Mouse (Mus musculus): Measurements from ENCODE around the gene Ube2q1. TPM values are rescaled to one million over a fixed set of nuclear protein-coding genes. Genes with fewer than 3 reads are reported as not detected.

The Ube2q1 gene
- polyA plus RNA-seq, 1 experiment from 2014 or later = 9.8 TPM

DNA sequence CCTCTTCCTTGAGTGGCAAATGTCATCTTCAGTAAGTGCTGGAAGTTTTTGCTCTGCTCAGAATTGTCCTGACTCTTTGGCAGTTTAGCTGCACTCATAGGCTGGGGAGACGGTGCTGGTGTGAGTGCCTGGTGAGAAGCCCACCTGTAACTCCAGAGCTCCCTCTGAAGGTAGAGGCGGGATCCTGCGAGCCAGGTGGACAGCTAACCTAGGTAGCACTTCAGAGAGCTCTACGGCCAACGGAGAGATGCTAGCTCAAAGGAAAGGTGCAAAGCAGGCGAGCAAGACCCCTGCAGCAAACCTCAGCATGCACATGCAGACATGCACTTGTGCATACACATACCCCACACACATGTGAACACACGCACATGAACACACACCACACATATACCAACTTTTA lies 40.6 kb downstream of the Ube2q1 start:
- Histone ChIP-seq H3K4me3 (ENCODE audit: low read length) (no peak overlapping the region), H3K27me3 (ENCODE audit: insufficient read depth, low read length) (no peaks in the 10 kb centered on the region; the same call in 1 of the 2 replicates), H3K9ac (replicated peaks; ENCODE audit: low read length) (no peak overlapping the region), H3K4me2 (replicated peaks; ENCODE audit: low read depth, low read length) (no peak overlapping the region), H3K9me3 (ENCODE audit: low read length) (no peaks in the 10 kb centered on the region), H3K36me3 (ENCODE audit: insufficient read depth, low read length) (no peaks in the 10 kb centered on the region), H3K4me1 (ENCODE audit: insufficient read depth, low read length) (no peaks in the 10 kb centered on the region), H3K27ac (ENCODE audit: low read length) (no peak overlapping the region)
- ATAC-seq (ENCODE audit: low FRiP score, low TSS enrichment) = no peak
- 79% methylated on average over 7 of the region's 7 CpGs for WGBS

DNA sequence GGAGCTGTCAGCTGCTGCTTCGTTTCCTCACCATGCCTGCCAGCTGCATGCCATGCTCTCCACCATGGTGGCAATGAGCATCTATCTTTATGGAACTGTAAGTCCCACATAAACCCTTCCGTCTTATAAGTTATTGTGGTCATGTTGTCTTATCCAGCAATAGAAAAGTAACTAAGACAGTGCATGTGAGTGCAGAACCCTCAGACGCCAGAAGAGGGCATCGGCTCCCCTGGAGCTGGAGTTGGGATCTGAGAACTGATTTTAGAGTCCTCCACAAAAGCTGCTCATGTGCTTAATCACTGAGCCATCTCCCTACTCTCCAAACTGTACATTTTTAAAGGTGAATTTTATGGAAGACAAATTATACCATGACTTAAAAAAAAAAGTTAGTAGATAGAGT lies 43.6 kb downstream of the Ube2q1 start:
- no peak overlapping the region for H3K4me2 ChIP-seq (replicated peaks; ENCODE audit: low read depth, low read length)
- H3K9ac ChIP-seq (replicated peaks; ENCODE audit: low read length) = no peak overlapping the region
- ATAC-seq (ENCODE audit: low FRiP score, low TSS enrichment) = no peak
- H3K27ac ChIP-seq (ENCODE audit: low read length) = no peak overlapping the region
- no peak overlapping the region for H3K4me3 ChIP-seq (ENCODE audit: low read length)
- H3K36me3 ChIP-seq (ENCODE audit: insufficient read depth, low read length) = no peaks in the 10 kb centered on the region
- no peaks in the 10 kb centered on the region for H3K4me1 ChIP-seq (ENCODE audit: insufficient read depth, low read length)
- no peaks in the 10 kb centered on the region; the same call in 1 of the 2 replicates for H3K27me3 ChIP-seq (ENCODE audit: insufficient read depth, low read length)
- no peaks in the 10 kb centered on the region for H3K9me3 ChIP-seq (ENCODE audit: low read length)
- WGBS = 65% methylated on average over 4 of the region's 4 CpGs

DNA sequence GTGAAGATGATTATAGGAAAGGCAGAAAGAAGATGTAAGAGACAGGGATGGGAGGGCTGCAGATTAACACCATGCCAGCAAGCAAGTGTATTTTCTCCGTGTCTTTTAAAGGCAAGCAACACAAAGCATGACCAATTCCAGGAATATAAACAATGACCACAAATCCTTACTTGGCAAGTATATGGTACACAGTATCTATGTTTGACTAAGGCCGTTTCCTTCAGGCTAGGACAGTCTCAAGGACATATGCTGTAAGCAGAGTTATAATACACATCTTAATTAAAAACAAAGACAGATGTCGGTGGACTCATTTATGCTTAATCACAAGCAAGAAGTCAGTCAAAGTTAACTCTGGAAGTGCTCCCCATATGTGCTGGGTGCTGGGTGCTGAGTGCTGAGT lies 45.2 kb downstream of the Ube2q1 start:
- Histone ChIP-seq H3K9me3 (ENCODE audit: low read length) (no peaks in the 10 kb centered on the region), H3K36me3 (ENCODE audit: insufficient read depth, low read length) (no peaks in the 10 kb centered on the region), H3K27me3 (ENCODE audit: insufficient read depth, low read length) (no peaks in the 10 kb centered on the region), H3K4me3 (ENCODE audit: low read length) (no peak overlapping the region), H3K27ac (ENCODE audit: low read length) (no peak overlapping the region), H3K9ac (replicated peaks; ENCODE audit: low read length) (no peak overlapping the region), H3K4me1 (ENCODE audit: insufficient read depth, low read length) (no peaks in the 10 kb centered on the region), H3K4me2 (replicated peaks; ENCODE audit: low read depth, low read length) (no peak overlapping the region)
- WGBS = 72% methylated on average over 3 of the region's 3 CpGs
- ATAC-seq (ENCODE audit: low FRiP score, low TSS enrichment) = no peak

DNA sequence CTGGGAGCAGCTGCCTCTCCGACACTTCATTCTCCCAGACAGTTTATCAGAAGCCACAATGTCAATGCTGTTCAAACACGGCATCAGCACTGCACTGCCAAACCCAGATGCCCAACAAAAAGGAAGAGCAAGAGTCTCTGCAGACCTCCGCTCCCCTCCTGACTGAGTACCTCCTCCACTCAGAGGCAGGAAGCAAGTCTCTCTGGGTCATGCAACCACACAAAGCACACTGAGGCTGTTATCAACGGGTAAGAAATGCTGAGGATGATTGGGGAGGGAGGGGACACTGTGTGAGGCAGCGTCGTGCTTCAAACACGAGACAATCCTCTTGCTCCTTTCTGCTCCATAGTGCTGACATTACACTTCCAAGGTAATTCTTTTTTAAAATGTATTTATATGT lies 46.5 kb downstream of the Ube2q1 start:
- H3K4me1 ChIP-seq (ENCODE audit: insufficient read depth, low read length) = no peaks in the 10 kb centered on the region
- H3K4me2 ChIP-seq (replicated peaks; ENCODE audit: low read depth, low read length) = no peak overlapping the region
- H3K27me3 ChIP-seq (ENCODE audit: insufficient read depth, low read length) = no peaks in the 10 kb centered on the region
- H3K4me3 ChIP-seq (ENCODE audit: low read length) = no peak overlapping the region
- 65% methylated on average over 7 of the region's 7 CpGs for WGBS
- H3K27ac ChIP-seq (ENCODE audit: low read length) = no peak overlapping the region
- H3K9me3 ChIP-seq (ENCODE audit: low read length) = no peaks in the 10 kb centered on the region
- H3K9ac ChIP-seq (replicated peaks; ENCODE audit: low read length) = no peak overlapping the region
- H3K36me3 ChIP-seq (ENCODE audit: insufficient read depth, low read length) = no peaks in the 10 kb centered on the region
- ATAC-seq (ENCODE audit: low FRiP score, low TSS enrichment) = no peak

DNA sequence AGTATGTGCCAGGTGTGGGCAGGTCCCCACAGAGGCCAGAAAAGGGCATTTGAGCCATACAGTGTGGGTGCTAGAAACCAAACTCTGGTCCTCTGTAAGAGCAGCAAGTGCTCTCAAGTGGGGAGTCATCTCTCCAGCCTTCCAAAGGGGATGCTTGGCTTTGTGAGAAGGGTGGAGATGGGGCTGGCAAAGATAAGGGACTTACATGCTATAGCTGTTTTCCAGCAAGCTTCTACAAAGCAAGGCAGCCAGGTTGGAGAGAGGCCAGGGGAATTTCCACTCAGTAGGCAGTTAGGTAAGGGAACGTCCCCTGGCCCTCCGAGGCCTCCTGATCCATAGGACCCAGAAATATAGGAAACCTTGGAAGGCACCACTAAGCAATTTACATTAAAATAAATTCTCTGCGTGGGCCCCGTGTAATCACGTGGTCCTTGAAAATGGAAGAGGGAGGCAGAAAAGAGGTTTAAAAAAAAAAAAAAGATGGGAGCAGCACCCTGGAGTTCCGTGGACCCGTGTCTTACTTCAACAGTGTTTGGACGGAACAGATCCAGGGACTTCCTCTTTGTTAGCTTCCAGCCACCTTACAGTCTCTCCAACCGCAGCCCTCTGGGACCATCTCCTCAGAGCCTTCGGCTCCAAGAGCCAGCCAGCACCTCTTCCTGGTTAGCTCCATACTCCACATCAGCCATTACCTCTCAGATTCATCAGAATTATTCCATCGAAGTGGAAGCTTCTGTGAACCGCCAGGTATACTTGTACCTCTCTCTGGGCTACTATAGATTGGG lies 47.1 kb downstream of the Ube2q1 start:
- Histone ChIP-seq H3K9me3 (ENCODE audit: low read length) (no peaks in the 10 kb centered on the region), H3K9ac (replicated peaks; ENCODE audit: low read length) (no peak overlapping the region), H3K27ac (ENCODE audit: low read length) (no peak overlapping the region), H3K36me3 (ENCODE audit: insufficient read depth, low read length) (no peaks in the 10 kb centered on the region), H3K4me1 (ENCODE audit: insufficient read depth, low read length) (no peaks in the 10 kb centered on the region), H3K4me2 (replicated peaks; ENCODE audit: low read depth, low read length) (no peak overlapping the region), H3K27me3 (ENCODE audit: insufficient read depth, low read length) (no peaks in the 10 kb centered on the region), H3K4me3 (ENCODE audit: low read length) (no peak overlapping the region)
- WGBS = 88% methylated on average over 12 of the region's 12 CpGs
- ATAC-seq (ENCODE audit: low FRiP score, low TSS enrichment) = no peak

DNA sequence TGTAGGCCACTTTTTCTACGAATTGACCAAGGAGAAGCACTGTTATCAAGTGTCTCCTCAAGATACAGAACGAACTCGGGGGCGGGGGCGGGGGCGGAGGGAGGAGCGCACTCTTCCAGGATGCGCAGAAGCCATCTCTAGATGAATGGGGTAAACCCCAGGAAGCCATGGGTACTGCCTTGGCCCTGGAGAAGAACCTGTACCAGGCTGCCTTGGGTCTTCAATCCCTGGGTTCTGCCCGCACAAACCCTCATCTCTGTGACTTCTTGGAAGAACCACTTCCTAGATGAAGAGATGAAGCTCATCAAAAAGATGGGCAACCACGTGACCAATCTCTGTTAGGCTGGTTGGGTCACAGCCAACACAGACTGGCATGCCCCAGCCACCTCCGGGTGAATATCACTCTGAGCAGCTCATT lies 47.7 kb downstream of the Ube2q1 start:
- ATAC-seq (ENCODE audit: low FRiP score, low TSS enrichment) = no peak
- H3K4me3 ChIP-seq (ENCODE audit: low read length) = no peak overlapping the region
- no peaks in the 10 kb centered on the region for H3K9me3 ChIP-seq (ENCODE audit: low read length)
- H3K36me3 ChIP-seq (ENCODE audit: insufficient read depth, low read length) = no peaks in the 10 kb centered on the region
- H3K27me3 ChIP-seq (ENCODE audit: insufficient read depth, low read length) = no peaks in the 10 kb centered on the region
- no peak overlapping the region for H3K4me2 ChIP-seq (replicated peaks; ENCODE audit: low read depth, low read length)
- H3K27ac ChIP-seq (ENCODE audit: low read length) = no peak overlapping the region
- no peak overlapping the region for H3K9ac ChIP-seq (replicated peaks; ENCODE audit: low read length)
- no peaks in the 10 kb centered on the region for H3K4me1 ChIP-seq (ENCODE audit: insufficient read depth, low read length)
- 87% methylated on average over 11 of the region's 11 CpGs for WGBS

DNA sequence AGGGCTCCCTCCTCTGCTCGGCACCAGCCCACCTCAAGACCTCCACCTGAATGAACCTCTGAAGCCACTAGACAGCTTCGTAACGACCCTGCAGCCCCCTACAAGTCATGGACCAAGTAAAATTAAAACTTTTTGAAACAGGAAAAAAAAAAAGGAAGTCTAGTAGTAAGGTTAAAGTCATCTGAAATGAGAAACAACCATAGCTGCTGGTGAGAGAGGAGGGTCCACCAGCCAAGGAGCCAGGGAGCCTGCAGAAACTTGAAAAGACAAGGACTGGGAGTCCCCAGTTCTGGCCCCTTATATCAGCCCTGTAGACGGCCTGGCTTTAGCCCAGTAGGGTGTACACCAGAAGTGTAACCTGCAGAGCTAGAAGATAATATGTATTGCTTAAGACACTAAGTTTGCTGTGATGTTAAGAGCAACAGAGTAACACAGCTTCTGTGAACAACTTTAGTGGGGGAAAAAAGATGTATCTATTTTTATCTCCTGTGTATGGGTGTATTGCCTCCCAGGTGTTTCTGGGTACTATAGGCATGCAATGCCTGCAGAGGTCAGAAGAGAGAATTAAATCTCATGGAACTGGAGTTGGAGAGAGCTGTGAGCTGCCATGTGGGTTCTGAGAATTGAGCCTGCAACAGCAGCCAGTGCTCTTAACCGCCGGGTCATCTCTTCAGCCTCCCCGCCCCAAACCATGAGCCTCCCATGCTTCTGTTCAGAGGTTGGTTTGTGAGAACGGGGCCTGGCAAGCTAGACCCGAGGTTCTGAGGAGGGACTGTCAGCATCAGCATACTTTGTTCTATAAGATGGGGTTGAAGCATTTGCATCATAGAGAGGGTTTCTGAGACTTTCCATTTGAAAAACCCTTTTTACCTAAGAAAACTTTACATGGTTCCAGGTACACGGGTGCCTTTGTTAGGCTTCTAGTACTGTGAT lies 48.4 kb downstream of the Ube2q1 start:
- no peaks in the 10 kb centered on the region for H3K36me3 ChIP-seq (ENCODE audit: insufficient read depth, low read length)
- no peak overlapping the region for H3K27ac ChIP-seq (ENCODE audit: low read length)
- no peaks in the 10 kb centered on the region for H3K27me3 ChIP-seq (ENCODE audit: insufficient read depth, low read length)
- no peak overlapping the region for H3K4me2 ChIP-seq (replicated peaks; ENCODE audit: low read depth, low read length)
- 71% methylated on average over 10 of the region's 10 CpGs for WGBS
- no peak overlapping the region for H3K4me3 ChIP-seq (ENCODE audit: low read length)
- H3K9me3 ChIP-seq (ENCODE audit: low read length) = no peaks in the 10 kb centered on the region
- no peaks in the 10 kb centered on the region for H3K4me1 ChIP-seq (ENCODE audit: insufficient read depth, low read length)
- H3K9ac ChIP-seq (replicated peaks; ENCODE audit: low read length) = no peak overlapping the region
- ATAC-seq (ENCODE audit: low FRiP score, low TSS enrichment) = no peak

DNA sequence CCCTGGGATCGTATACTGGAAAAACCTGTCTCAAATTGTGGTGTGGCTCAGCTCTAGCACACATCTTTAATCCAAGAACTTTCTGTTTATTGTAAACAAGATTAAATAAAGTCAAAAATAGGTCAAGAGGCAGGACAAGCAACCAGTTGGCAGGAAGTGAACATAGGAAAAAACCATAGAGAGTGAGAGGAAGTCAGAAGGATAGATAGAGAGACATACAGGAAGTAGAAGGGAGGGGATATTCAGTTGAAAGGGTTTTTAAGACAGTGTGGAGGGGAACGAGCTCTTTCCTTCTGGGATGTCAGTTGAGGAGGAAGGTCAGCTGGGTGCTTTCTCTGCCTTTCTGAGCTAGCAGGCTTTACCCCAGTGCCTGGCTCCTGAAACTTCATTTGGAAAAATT lies 50.2 kb downstream of the Ube2q1 start:
- 40% methylated on average over 2 of the region's 2 CpGs for WGBS
- no peak overlapping the region for H3K9ac ChIP-seq (replicated peaks; ENCODE audit: low read length)
- H3K27ac ChIP-seq (ENCODE audit: low read length) = no peak overlapping the region
- ATAC-seq (ENCODE audit: low FRiP score, low TSS enrichment) = no peak
- H3K9me3 ChIP-seq (ENCODE audit: low read length) = no peaks in the 10 kb centered on the region
- H3K27me3 ChIP-seq (ENCODE audit: insufficient read depth, low read length) = 0 out of 2 replicates have a peak, but pooled peaks cover 4% of the 10 kb centered on the region
- no peaks in the 10 kb centered on the region for H3K36me3 ChIP-seq (ENCODE audit: insufficient read depth, low read length)
- H3K4me1 ChIP-seq (ENCODE audit: insufficient read depth, low read length) = no peaks in the 10 kb centered on the region
- no peak overlapping the region for H3K4me3 ChIP-seq (ENCODE audit: low read length)
- no peak overlapping the region for H3K4me2 ChIP-seq (replicated peaks; ENCODE audit: low read depth, low read length)

DNA sequence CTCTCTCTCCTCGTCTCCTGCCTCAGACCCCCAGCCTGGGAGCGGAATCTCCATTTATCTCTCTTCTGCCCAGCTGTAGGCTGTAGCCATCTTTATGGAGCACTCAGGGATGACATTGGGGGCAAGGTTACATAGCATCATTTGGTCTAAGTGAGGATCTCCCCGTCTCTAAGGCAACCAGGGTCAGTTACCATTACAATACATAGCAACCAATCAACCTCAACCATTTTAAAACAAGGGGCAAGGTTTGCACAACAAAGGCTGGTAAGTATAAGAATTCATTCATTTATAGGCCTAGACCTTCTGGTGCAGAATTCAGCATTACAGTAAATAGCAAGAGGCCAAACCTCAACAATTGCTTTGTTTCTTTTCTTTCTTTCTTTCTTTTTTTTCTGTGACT lies 52.9 kb downstream of the Ube2q1 start:
- Histone ChIP-seq H3K9me3 (ENCODE audit: low read length) (no peaks in the 10 kb centered on the region), H3K27ac (ENCODE audit: low read length) (no peak overlapping the region), H3K4me3 (ENCODE audit: low read length) (no peak overlapping the region), H3K4me2 (replicated peaks; ENCODE audit: low read depth, low read length) (no peak overlapping the region), H3K36me3 (ENCODE audit: insufficient read depth, low read length) (no peaks in the 10 kb centered on the region), H3K4me1 (ENCODE audit: insufficient read depth, low read length) (peaks cover 4% of the 10 kb centered on the region; the same call in 1 of the 2 replicates), H3K27me3 (ENCODE audit: insufficient read depth, low read length) (peaks cover 29% of the 10 kb centered on the region), H3K9ac (replicated peaks; ENCODE audit: low read length) (no peak overlapping the region)
- WGBS = 52% methylated on average over 3 of the region's 3 CpGs
- no peak for ATAC-seq (ENCODE audit: low FRiP score, low TSS enrichment)
